ENCODE assay signal across 8 mouse cellular contexts in genomic region chr5:77114817-77115731, GRCm38 (mm10). TPM values are rescaled to one million over a fixed set of nuclear protein-coding genes. Genes with fewer than 3 reads are reported as not detected.
A peak's percentile ranks its signal among the peaks of the same experiment; 100 is the strongest.
DNase-seq lines count a peak whose midpoint lies in the region; ATAC-seq lines count a peak whose summit lies in the region.

TSS of gene Hopx (minus strand) at chr5:77115121.

- H3K36me3 ChIP-seq in embryonic facial prominence, embryonic 10.5 days (replicated peaks), result no peaks in the 10 kb centered on the region
- no peaks in the 10 kb centered on the region for H3K36me3 ChIP-seq in intestine, embryonic 14.5 days (ENCODE audit: control insufficient read depth, insufficient read depth, low read length)
- no peaks in the 10 kb centered on the region for H3K36me3 ChIP-seq in neural tube, embryonic 13.5 days

- DNase-seq in layer of hippocampus, adult 11-12 months (ENCODE audit: low spot score), result peak; percentile 61
- no peak for DNase-seq in layer of hippocampus, adult 9-10 months (ENCODE audit: low spot score)
- DNase-seq in embryonic facial prominence, embryonic 10.5 days (ENCODE audit: low spot score), result no peak
- DNase-seq in heart, adult 11 months, result peak; percentile 98
- peak; percentile 73 for DNase-seq in intestine, embryonic 14.5 days (ENCODE audit: low spot score)
- peak; percentile 26 to 71 for DNase-seq in left cerebral cortex, adult 9 months (ENCODE audit: low spot score in 2 of 2)
- DNase-seq in urinary bladder, postnatal 36 days (ENCODE audit: low spot score in 2 of 2), result peak; percentile 64 to 73

- peak within 1 kb of the TSS; percentile 42 for H3K4me2 ChIP-seq in intestine, embryonic 14.5 days (ENCODE audit: low read length)
- peak within 1 kb of the TSS; percentile 36 for H3K4me2 ChIP-seq in neural tube, embryonic 13.5 days

- no peaks in the 10 kb centered on the region for H3K9me3 ChIP-seq in embryonic facial prominence, embryonic 10.5 days
- no peaks in the 10 kb centered on the region for H3K9me3 ChIP-seq in intestine, embryonic 14.5 days (ENCODE audit: control insufficient read depth, low read length)
- no peaks in the 10 kb centered on the region for H3K9me3 ChIP-seq in neural tube, embryonic 13.5 days

- H3K27me3 ChIP-seq in embryonic facial prominence, embryonic 10.5 days (replicated peaks; ENCODE audit: low read depth, poor library complexity, severe bottlenecking), result peaks cover 64% of the 10 kb centered on the region
- H3K27me3 ChIP-seq in intestine, embryonic 14.5 days (replicated peaks; ENCODE audit: control insufficient read depth, insufficient read depth, low read length), result no peaks in the 10 kb centered on the region
- H3K27me3 ChIP-seq in neural tube, embryonic 13.5 days, result no peaks in the 10 kb centered on the region

- H3K27ac ChIP-seq in embryonic facial prominence, embryonic 10.5 days (replicated peaks), result no peak within 1 kb of the TSS; the same call in 1 of the 2 replicates
- peak within 1 kb of the TSS; percentile 62 for H3K27ac ChIP-seq in intestine, embryonic 14.5 days (ENCODE audit: low read depth)
- H3K27ac ChIP-seq in neural tube, embryonic 13.5 days (replicated peaks), result peak within 1 kb of the TSS; percentile 67

- H3K9ac ChIP-seq in intestine, embryonic 14.5 days (ENCODE audit: low read length), result peak within 1 kb of the TSS; percentile 13; the same call in 1 of the 2 replicates
- peak within 1 kb of the TSS; percentile 46; the same call in 1 of the 2 replicates for H3K9ac ChIP-seq in neural tube, embryonic 13.5 days

- WGBS in embryonic facial prominence, embryonic 10.5 days, result 51% methylated on average over 33 of the region's 33 CpGs
- WGBS in intestine, embryonic 14.5 days, result 31% methylated on average over 33 of the region's 33 CpGs
- 39% methylated on average over 33 of the region's 33 CpGs for WGBS in neural tube, embryonic 13.5 days

- 0 out of 2 replicates have a peak within 1 kb of the TSS, but pooled peaks have one; percentile 21 for H3K4me3 ChIP-seq in embryonic facial prominence, embryonic 10.5 days
- H3K4me3 ChIP-seq in intestine, embryonic 14.5 days (ENCODE audit: low read depth, low read length), result peak within 1 kb of the TSS; percentile 17; the same call in 1 of the 2 replicates
- peak within 1 kb of the TSS; percentile 19 for H3K4me3 ChIP-seq in neural tube, embryonic 13.5 days

- H3K4me1 ChIP-seq in embryonic facial prominence, embryonic 10.5 days, result peaks cover 30% of the 10 kb centered on the region
- peaks cover 19% of the 10 kb centered on the region for H3K4me1 ChIP-seq in intestine, embryonic 14.5 days (replicated peaks; ENCODE audit: control insufficient read depth, insufficient read depth, low read length)
- peaks cover 32% of the 10 kb centered on the region for H3K4me1 ChIP-seq in neural tube, embryonic 13.5 days (replicated peaks)

- ATAC-seq in intestine, embryonic 14.5 days (replicated peaks; ENCODE audit: low FRiP score, low TSS enrichment, low read depth), result no peak
- ATAC-seq in neural tube, embryonic 13.5 days (ENCODE audit: low read depth), result peak; percentile 76

RNA-seq across cellular contexts. Expression of gene Hopx, which starts in this region (rescaled TPM):
- 0.40 TPM in 1 of 2 replicates, not detected in the other for polyA plus RNA-seq in embryonic facial prominence, embryonic 10.5 days (2016; fragmentation: Nextera tagmentation; extraction: Ambion mirVana)
- polyA plus RNA-seq in intestine, embryonic 14.5 days (2014; fragmentation: Nextera tagmentation; extraction: Ambion mirVana), result 6.7 and 8.5 TPM in 2 replicates
- polyA plus RNA-seq in neural tube, embryonic 13.5 days (2015; fragmentation: Nextera tagmentation; extraction: Ambion mirVana), result 8.8 and 9.2 TPM in 2 replicates

Comparison
In these comparisons a context has a peak if more than half of its experiments do, and no peak if none do; other contexts are left out.
1. DNase-seq: peak in layer of hippocampus, adult 11-12 months (single experiment), heart, adult 11 months (single experiment), intestine, embryonic 14.5 days (single experiment), left cerebral cortex, adult 9 months (2 of 2) and urinary bladder, postnatal 36 days (2 of 2); none in layer of hippocampus, adult 9-10 months (single experiment) and embryonic facial prominence, embryonic 10.5 days (single experiment).
2. Peak in every context shown above with its lines, with median percentiles within 50 percentile points of each other: H3K4me3 ChIP-seq.